Mouse (Mus musculus): ENCODE measurements around the gene Pdss2. TPM values are rescaled to one million over a fixed set of nuclear protein-coding genes. Genes with fewer than 3 reads are reported as not detected.

Gene Pdss2
- polyA plus RNA-seq, 1 experiment from 2014 or later: 9.7 TPM

DNA sequence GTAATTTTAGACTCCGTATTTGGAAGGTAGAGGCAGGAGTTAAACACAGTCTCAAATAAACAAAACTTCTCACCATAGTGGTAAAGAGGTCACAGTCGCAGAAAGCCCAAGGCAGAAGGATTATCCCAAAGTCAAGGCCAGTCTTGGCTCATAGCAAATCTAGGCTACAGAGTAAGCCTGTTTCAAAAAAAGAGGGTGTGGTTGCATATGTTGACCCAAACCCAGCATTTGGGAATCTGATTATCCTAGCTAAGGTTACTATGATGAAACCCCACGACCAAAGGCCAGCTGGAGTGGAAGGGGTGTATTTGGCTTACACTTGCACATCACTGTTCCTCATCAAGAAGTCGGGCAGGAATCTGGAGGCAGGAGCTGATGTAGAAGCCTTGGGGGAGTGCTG lies 267.0 kb downstream of the Pdss2 start:
- no peak overlapping the region for H3K4me3 ChIP-seq
- WGBS: 73% methylated on average over 4 of the region's 4 CpGs
- no peak overlapping the region for H3K9ac ChIP-seq
- no peaks in the 10 kb centered on the region for H3K9me3 ChIP-seq
- H3K27ac ChIP-seq (replicated peaks): no peak overlapping the region
- peaks cover 57% of the 10 kb centered on the region for H3K4me1 ChIP-seq
- H3K4me2 ChIP-seq: no peak overlapping the region
- no peak for ATAC-seq (ENCODE audit: extremely low read depth, insufficient number of reproducible peaks, low FRiP score, low TSS enrichment)
- H3K27me3 ChIP-seq (replicated peaks): no peaks in the 10 kb centered on the region
- H3K36me3 ChIP-seq: no peaks in the 10 kb centered on the region

- WGBS: 72% methylated on average over 7 of the region's 7 CpGs
- peak overlapping the region; percentile 68 for H3K27ac ChIP-seq (replicated peaks)
- no peaks in the 10 kb centered on the region for H3K9me3 ChIP-seq
- no peaks in the 10 kb centered on the region for H3K27me3 ChIP-seq (replicated peaks)
- peaks cover 2% of the 10 kb centered on the region for H3K36me3 ChIP-seq
- peaks cover 53% of the 10 kb centered on the region for H3K4me1 ChIP-seq
- ATAC-seq (ENCODE audit: extremely low read depth, insufficient number of reproducible peaks, low FRiP score, low TSS enrichment): no peak
- H3K4me3 ChIP-seq: no peak overlapping the region
- peak overlapping the region; percentile 47 for H3K4me2 ChIP-seq
- H3K9ac ChIP-seq: no peak overlapping the region
Measured at GRCm38 (mm10) chr10:43489139-43489538, 267.9 kb downstream of the Pdss2 start.

- Histone ChIP-seq H3K9me3 (no peaks in the 10 kb centered on the region), H3K4me3 (no peak overlapping the region), H3K27ac (replicated peaks) (peak overlapping the region; percentile 68), H3K27me3 (replicated peaks) (no peaks in the 10 kb centered on the region), H3K36me3 (peaks cover 6% of the 10 kb centered on the region), H3K4me2 (peak overlapping the region; percentile 47), H3K9ac (0 out of 2 replicates have a peak overlapping the region, but pooled peaks have one; percentile 16), H3K4me1 (peaks cover 49% of the 10 kb centered on the region)
- no peak for ATAC-seq (ENCODE audit: extremely low read depth, insufficient number of reproducible peaks, low FRiP score, low TSS enrichment)
- WGBS: 18% methylated on average over 6 of the region's 6 CpGs
Measured at GRCm38 (mm10) chr10:43489550-43489949, 268.3 kb downstream of the Pdss2 start.

GRCm38 (mm10) chr10:43490034-43490433 lies 268.7 kb downstream of the Pdss2 start:
- no peaks in the 10 kb centered on the region for H3K27me3 ChIP-seq (replicated peaks)
- 0 out of 2 replicates have a peak overlapping the region, but pooled peaks have one; percentile 16 for H3K9ac ChIP-seq
- no peaks in the 10 kb centered on the region for H3K9me3 ChIP-seq
- peaks cover 47% of the 10 kb centered on the region for H3K4me1 ChIP-seq
- H3K36me3 ChIP-seq: peaks cover 11% of the 10 kb centered on the region
- peak overlapping the region; percentile 47 for H3K4me2 ChIP-seq
- H3K27ac ChIP-seq (replicated peaks): peak overlapping the region; percentile 68
- 59% methylated on average over 8 of the region's 8 CpGs for WGBS
- no peak overlapping the region for H3K4me3 ChIP-seq
- no peak for ATAC-seq (ENCODE audit: extremely low read depth, insufficient number of reproducible peaks, low FRiP score, low TSS enrichment)

DNA sequence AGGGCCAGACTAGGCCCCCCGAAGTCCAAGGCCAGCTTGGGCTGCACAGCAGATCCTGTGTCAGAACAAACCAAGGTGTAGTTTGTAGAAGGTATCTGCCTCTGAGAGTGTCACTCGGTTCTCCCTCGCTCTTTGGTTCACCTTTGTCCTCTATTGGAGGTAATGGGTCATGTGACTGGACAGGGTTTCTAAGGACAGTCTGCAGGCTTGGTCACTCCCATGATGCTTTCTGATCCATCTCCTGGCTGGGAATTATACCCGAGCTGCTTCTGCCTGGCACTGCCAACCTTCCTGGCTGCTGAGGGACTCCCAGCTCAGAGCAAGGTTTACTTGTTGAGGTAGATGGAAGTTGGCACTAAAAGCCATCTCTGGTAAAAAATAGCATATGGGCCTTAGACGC lies 269.6 kb downstream of the Pdss2 start:
- ATAC-seq (ENCODE audit: extremely low read depth, insufficient number of reproducible peaks, low FRiP score, low TSS enrichment): no peak
- Histone ChIP-seq H3K9ac (no peak overlapping the region), H3K4me3 (no peak overlapping the region), H3K9me3 (no peaks in the 10 kb centered on the region), H3K27me3 (replicated peaks) (no peaks in the 10 kb centered on the region), H3K27ac (replicated peaks) (0 out of 2 replicates have a peak overlapping the region, but pooled peaks have one; percentile 68), H3K4me1 (peaks cover 43% of the 10 kb centered on the region), H3K36me3 (peaks cover 19% of the 10 kb centered on the region), H3K4me2 (no peak overlapping the region)
- 73% methylated on average over 5 of the region's 5 CpGs for WGBS

DNA sequence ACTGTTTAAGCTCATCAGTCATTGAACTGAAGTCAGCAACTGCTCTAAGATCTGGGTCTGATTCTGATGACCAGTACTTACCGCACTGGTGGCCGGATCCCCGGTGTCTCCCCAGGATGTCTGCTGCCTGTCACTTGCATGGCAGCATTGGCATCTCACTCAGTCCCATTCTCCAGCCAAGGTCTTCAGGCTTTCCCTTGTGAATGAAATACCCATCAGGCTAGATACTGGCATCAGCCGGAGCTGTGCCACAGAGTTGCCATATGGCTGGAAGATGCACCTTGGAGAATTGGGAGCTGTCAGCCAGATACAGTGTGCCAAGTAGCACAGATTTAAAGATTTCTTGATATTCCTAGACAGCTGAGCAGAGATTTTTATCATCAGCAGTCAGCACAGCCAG lies 281.3 kb downstream of the Pdss2 start:
- Histone ChIP-seq H3K27me3 (replicated peaks) (no peaks in the 10 kb centered on the region), H3K9me3 (no peaks in the 10 kb centered on the region), H3K4me1 (no peaks in the 10 kb centered on the region), H3K9ac (no peak overlapping the region), H3K36me3 (peaks cover 58% of the 10 kb centered on the region), H3K4me2 (no peak overlapping the region), H3K27ac (replicated peaks) (no peak overlapping the region), H3K4me3 (no peak overlapping the region)
- ATAC-seq (ENCODE audit: extremely low read depth, insufficient number of reproducible peaks, low FRiP score, low TSS enrichment): no peak
- 91% methylated on average over 4 of the region's 4 CpGs for WGBS

- Histone ChIP-seq H3K4me1 (no peaks in the 10 kb centered on the region), H3K27ac (replicated peaks) (no peak overlapping the region), H3K4me2 (no peak overlapping the region), H3K27me3 (replicated peaks) (no peaks in the 10 kb centered on the region), H3K9ac (no peak overlapping the region), H3K36me3 (peaks cover 47% of the 10 kb centered on the region), H3K9me3 (no peaks in the 10 kb centered on the region), H3K4me3 (no peak overlapping the region)
- no peak for ATAC-seq (ENCODE audit: extremely low read depth, insufficient number of reproducible peaks, low FRiP score, low TSS enrichment)
- WGBS: 67% methylated on average over 1 of the region's 1 CpGs
Measured at GRCm38 (mm10) chr10:43504291-43504690, 283.0 kb downstream of the Pdss2 start.

- Histone ChIP-seq H3K27me3 (replicated peaks) (no peaks in the 10 kb centered on the region), H3K4me2 (no peak overlapping the region), H3K4me3 (no peak overlapping the region), H3K9me3 (no peaks in the 10 kb centered on the region), H3K4me1 (no peaks in the 10 kb centered on the region), H3K27ac (replicated peaks) (no peak overlapping the region), H3K36me3 (peaks cover 54% of the 10 kb centered on the region), H3K9ac (no peak overlapping the region)
- ATAC-seq (ENCODE audit: extremely low read depth, insufficient number of reproducible peaks, low FRiP score, low TSS enrichment): no peak
- 71% methylated on average over 4 of the region's 4 CpGs for WGBS
Measured at GRCm38 (mm10) chr10:43507051-43507450, 285.8 kb downstream of the Pdss2 start.

GRCm38 (mm10) chr10:43509228-43509627 lies 287.9 kb downstream of the Pdss2 start:
- H3K27me3 ChIP-seq (replicated peaks): no peaks in the 10 kb centered on the region
- no peak overlapping the region for H3K4me2 ChIP-seq
- H3K36me3 ChIP-seq: peaks cover 60% of the 10 kb centered on the region
- H3K9me3 ChIP-seq: no peaks in the 10 kb centered on the region
- ATAC-seq (ENCODE audit: extremely low read depth, insufficient number of reproducible peaks, low FRiP score, low TSS enrichment): no peak
- H3K27ac ChIP-seq (replicated peaks): no peak overlapping the region
- H3K4me3 ChIP-seq: no peak overlapping the region
- no peak overlapping the region for H3K9ac ChIP-seq
- WGBS: 84% methylated on average over 7 of the region's 7 CpGs
- no peaks in the 10 kb centered on the region for H3K4me1 ChIP-seq

DNA sequence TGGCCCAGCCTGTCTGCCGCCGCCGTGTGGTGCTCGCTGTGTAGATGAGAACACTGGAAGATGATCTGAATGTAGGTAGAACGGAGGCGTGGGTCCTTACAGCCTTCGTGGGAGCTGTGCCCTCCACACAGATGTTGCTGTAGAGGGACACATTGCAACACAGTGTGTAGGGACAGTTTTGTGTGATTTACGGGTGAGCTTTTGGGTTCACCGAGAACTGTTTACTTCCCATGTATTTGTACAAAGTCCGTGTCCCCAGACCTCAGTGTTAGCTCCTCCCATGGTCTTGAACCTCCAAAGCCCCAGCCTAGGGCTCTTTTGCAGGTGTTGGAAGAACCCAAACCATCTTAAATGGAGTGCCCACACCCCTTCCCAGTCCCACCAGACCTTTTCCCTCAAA lies 291.7 kb downstream of the Pdss2 start:
- ATAC-seq (ENCODE audit: extremely low read depth, insufficient number of reproducible peaks, low FRiP score, low TSS enrichment): no peak
- peaks cover 54% of the 10 kb centered on the region for H3K36me3 ChIP-seq
- H3K4me3 ChIP-seq: no peak overlapping the region

More for the DNA sequence above, 291.7 kb downstream of the Pdss2 start:
- Histone ChIP-seq H3K4me1 (peaks cover 10% of the 10 kb centered on the region), H3K9me3 (no peaks in the 10 kb centered on the region), H3K4me2 (no peak overlapping the region), H3K27me3 (replicated peaks) (no peaks in the 10 kb centered on the region), H3K9ac (no peak overlapping the region), H3K27ac (replicated peaks) (no peak overlapping the region)
- 94% methylated on average over 10 of the region's 10 CpGs for WGBS
